Mouse (Mus musculus) cerebellum, adult 11-12 months (tissue): Measurements from ENCODE around the gene Zfp941.

ENCODE experiments used
- DNase-seq: peaks from one replicate; pipeline ENCODE4 v3.0.0; 2022

Zfp941 gene

GRCm38 (mm10) chr7:140821653-140822329, at the start of gene Zfp941:
TSS of gene Zfp941 (minus strand) at chr7:140822178.
- peak; percentile 86 for DNase-seq

DNA sequence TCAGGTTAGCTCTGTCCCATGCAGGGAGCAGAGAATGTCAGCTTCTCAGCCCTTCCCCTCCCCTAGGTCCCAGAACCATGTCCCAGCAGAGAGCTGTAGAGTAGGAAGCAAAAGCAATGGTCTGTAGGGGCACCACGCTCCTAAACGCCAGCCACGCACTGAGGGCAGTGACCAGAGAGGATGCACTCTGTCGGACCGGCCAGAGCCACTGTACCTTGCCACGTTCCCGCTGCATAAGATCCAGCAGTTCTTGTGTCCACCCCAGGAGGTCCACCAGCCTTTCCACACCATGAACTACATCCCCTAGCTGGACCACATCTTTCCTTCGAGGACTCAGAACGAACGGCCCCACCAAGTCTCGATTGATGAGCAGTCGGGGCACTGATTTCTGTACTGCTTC, 42.8 kb upstream of the Zfp941 start:
- no peak for DNase-seq

- no peak for DNase-seq
Measured at GRCm38 (mm10) chr7:140860728-140861127, 38.8 kb upstream of the Zfp941 start.

GRCm38 (mm10) chr7:140859997-140860396, 38.0 kb upstream of the Zfp941 start:
- DNase-seq = no peak

GRCm38 (mm10) chr7:140858746-140859145, 36.8 kb upstream of the Zfp941 start:
- no peak for DNase-seq

DNA sequence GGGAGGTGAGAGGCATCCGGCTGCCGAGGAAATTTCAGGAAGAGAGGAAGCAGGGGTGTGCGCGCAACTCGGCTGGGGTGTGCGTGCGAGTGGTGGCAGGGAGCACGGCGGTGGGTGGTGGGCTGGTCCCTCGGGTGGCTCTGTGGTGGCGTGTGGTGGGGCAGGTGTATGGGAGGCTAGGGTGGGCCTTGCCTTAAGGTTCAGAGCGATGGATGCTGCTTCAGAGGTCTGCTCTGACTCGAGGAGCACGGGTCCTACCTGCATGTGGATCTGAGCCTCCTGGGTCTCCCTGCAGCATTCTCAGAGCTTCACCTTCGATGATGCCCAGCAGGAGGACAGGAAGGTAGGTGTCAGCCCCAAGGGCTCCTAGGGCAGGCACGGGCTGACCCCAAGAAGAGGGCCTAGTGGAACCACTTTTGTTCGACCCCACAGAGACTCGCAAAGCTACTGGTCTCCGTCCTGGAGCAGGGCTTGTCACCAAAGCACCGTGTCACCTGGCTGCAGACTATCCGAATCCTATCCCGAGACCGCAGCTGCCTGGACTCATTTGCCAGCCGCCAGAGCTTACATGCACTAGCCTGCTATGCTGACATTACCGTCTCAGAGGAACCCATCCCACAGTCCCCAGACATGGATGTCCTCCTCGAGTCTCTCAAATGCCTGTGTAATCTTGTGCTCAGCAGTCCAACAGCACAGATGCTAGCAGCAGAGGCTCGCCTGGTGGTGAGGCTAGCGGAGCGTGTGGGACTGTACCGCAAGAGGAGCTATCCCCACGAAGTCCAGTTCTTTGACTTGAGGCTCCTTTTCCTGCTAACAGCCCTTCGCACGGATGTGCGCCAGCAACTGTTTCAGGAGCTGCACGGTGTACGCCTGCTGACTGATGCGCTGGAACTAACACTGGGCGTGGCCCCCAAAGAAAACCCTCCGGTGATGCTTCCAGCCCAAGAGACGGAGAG, 35.9 kb upstream of the Zfp941 start, which contains the start of gene Bet1l:
Gene Bet1l (minus strand): TSS at position 28 of the 956 bp plus-strand sequence.
- no peak for DNase-seq

DNA sequence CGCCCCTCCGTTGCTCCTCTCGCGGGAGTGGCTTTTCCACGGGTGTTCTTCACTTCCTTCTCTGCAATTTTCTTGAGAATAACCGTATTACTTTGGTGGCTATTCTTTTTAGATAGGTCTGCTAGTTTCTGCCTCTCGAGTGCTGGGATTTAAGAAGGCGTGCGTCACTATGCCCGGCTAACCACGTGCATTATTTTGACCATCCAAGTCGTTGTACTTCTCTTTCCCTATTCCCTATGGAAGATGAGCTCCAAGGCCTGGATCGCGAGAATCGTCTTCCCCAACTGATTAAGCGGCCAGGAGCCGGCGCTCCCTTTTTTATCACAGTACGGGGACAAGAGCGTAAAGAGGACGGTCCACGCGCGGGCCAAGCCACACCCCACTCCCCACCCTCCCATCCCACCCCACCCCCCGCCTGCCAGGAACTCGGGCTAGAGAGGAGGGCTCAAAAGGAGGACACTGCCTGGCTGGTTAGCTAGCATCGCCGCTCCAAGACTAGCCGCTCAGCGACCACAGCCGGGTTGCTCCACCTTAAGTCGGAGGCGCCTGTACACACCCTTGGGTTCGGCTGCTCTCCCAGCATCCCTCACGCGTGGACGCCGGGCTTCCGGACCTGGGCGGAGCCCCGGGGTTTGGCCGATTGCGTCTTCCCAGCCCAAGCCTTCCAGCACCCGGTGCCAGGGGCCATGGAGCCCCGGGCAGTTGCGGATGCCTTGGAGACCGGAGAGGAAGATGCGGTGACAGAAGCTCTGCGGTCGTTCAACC, 35.0 kb upstream of the Zfp941 start, which contains the start of gene Ric8a:
Gene Ric8a (plus strand): TSS at position 173 of the 765 bp plus-strand sequence.
- peak; percentile 89 for DNase-seq

GRCm38 (mm10) chr7:140855860-140856784, 34.1 kb upstream of the Zfp941 start, which contains the start of gene Gm45785:
TSS of gene Gm45785 (minus strand) at chr7:140856331.
- DNase-seq = peak; percentile 88

GRCm38 (mm10) chr7:140855181-140855580, 33.2 kb upstream of the Zfp941 start:
- no peak for DNase-seq

DNA sequence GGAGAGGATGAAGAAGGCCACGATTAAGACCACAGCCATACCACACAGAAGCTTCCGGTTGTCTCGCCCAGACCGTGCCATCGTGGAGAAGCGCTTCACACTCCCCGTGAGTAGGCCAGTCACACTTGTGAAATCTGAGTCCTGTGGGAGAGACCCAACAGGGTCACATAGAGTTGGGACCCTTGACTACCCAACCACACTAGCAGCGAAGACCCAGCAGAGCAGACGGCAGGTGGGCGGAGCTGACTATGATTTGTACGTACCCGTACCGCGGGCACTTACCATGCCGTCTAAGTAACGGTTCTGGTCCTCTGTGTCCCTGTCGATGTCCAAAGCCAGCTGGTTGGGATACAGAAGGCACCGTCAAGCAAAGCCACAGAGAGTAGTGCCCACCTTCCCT, 32.5 kb upstream of the Zfp941 start:
- DNase-seq = no peak

DNA sequence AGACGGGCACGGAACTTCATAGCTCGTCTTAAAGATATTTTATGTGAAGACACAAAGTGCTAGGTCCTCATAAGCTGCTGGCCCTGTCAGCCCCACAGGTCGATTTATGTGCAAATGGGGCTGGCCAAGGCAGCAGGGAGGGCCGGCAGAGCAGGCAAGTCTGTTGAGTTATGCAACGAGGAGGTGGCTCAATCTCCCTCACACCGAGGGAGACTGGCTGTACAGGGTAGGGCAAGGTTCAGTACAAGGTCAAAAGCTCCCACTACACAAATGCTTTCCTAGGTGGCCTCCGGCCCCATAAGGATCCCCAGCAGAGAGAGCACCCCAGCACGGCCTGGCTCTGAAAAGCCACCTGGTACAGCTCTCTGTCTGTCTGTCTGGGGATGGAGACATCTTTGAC, 31.4 kb upstream of the Zfp941 start:
- no peak for DNase-seq

- DNase-seq = no peak
Measured at GRCm38 (mm10) chr7:140851916-140852315, 29.9 kb upstream of the Zfp941 start.

GRCm38 (mm10) chr7:140848591-140848990, 26.6 kb upstream of the Zfp941 start:
- no peak for DNase-seq

DNA sequence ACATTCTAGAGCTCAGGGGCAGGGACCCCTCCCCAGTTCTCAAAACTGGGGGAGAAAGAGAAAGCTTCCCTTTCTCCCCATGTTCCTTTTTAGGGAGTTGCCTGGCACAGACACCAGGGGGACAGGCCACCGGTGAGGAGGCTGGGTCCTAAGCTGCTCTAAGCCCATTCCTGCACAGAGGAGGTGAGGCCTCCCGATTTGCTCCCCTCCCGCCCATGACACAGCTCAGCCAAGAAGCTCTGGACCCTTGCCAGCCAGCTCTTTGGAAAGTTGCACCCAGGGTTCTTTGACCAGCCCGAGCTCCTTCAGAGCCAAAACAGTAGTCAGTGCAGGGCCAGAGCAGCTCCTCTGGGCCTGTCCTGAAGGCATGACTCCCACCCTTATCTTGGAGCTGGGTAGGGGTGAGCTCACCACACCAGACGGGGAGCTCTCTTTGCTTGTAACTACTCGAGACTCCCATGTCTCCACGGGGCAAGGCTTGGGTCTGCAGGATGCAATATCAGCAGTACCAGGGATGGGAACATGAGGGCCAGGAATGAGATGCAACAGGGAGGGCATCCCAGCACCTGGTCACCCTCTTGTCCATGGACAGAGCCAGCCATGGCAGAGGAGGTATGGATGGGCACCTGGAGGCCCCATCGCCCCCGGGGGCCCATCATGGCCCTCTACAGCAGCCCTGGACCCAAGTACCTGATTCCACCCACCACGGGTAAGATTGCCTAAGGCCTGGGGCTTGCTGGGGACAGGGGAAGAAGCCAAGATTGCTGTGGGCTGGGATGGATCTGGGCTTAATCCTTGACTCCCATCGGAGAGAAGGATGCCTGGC, 26.0 kb upstream of the Zfp941 start, which contains the start of gene Odf3:
Gene Odf3 (plus strand): TSS at position 51 of the 826 bp plus-strand sequence.
- no peak for DNase-seq

DNA sequence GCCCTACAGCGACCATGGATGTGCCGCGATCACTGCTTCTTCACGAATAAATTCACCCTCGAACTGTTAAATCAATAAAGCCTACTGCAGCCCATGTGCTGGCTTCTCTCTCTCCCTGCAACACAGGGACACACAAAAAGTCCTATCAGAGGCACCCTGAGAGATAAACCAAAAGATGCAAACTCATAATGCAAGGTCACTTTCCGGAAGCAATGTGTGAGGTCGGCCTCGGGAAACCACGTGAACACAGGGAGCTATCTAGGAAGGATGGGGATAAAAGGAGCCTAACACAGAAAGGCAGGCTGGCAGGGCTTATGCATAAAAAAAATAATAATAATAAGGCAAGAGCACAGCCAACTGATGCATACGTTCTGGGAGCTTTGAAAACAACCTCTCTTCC, 24.7 kb upstream of the Zfp941 start:
- no peak for DNase-seq

DNA sequence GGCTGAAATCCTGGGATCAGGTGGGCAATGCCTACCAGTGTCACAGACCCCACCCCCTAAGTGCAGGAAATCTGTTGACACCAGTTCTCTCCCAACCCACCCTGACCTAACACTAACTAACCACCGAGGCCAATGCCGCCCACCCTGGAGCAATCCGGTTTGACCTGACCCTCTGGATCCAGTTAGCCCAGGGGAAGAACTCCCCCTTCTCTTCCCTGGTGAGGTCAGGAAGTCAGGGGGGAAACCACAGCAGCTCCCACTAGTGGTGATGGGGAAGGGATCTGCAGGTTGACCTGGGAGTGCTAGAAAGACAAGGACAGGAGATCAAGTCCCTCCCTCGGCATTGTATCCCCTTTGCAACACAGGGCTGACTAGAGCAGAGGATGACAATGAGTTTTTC, 23.7 kb upstream of the Zfp941 start:
- no peak for DNase-seq

DNA sequence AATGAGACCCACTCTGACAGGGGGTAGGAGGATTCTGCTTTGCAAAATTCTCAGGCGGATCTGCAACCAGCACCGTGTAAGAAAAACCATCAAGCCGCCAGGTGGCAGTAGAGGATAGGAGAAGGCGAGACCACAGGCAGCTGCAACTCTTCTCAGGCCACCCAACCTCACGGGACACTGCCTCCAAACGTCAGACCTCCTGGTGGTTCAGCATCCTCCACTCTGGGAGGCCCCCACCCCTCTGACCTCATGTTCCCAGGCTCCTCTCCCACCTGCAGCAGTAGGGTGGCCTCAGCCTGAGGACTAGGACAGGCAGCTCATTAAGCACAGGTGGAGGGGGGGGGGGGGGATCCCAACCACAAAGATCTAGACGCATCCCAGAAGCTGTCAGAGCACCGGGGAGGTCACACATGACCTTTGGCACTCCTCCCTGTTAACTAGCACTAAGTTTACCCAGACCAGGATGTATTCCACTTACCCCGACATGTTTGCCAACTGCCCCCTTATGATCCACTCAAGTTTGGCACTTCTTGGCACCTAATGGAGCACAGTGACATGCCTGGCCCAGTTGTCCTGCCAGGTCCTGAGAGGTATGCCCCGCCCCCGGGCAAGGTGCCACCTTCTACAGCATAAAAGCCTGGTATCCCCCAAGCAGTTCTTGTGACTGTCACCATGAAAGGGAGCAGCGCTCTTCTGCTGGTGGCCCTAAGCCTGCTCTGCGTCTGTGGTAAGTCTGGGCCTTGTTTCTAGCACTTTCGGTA, 23.1 kb upstream of the Zfp941 start, which contains the start of gene Scgb1c1:
Gene Scgb1c1 (plus strand): TSS at position 643 of the 761 bp plus-strand sequence.
- DNase-seq = peak; percentile 75

- DNase-seq = no peak
Measured at GRCm38 (mm10) chr7:140843806-140844205, 21.8 kb upstream of the Zfp941 start.
